Mouse (Mus musculus) bone marrow macrophage, adult 2 months (primary cell): ENCODE results near the gene Ncoa3. TPM values are rescaled to one million over a fixed set of nuclear protein-coding genes. Genes with fewer than 3 reads are reported as not detected.

Source experiments
- H3K27ac ChIP-seq: 2 replicates; pipeline ENCODE4 v1.5.1; 2012; ENCODE audit warnings: low read depth, low read length; ENCODE audit not compliant: insufficient read depth
- H3K4me1 ChIP-seq: 2 replicates; pipeline ENCODE4 v1.6.1; 2012; ENCODE audit warnings: low read length; ENCODE audit not compliant: control insufficient read depth, insufficient read depth
- H3K4me3 ChIP-seq: 2 replicates; pipeline ENCODE4 v1.5.1; 2012; ENCODE audit warnings: mild to moderate bottlenecking, low read length, moderate library complexity; ENCODE audit not compliant: insufficient read depth
- CTCF ChIP-seq: IDR thresholded peaks from 2 replicates; pipeline ENCODE4 v1.5.1; 2012; ENCODE audit warnings: low read depth, mild to moderate bottlenecking, low read length, moderate library complexity
- POLR2A ChIP-seq: IDR thresholded peaks from 2 replicates; pipeline ENCODE4 v1.6.1; 2012; ENCODE audit warnings: mild to moderate bottlenecking, low read depth, low read length, borderline replicate concordance
- polyA plus RNA-seq: library from polyadenylated mRNA; stranded (reverse); fragments of >200 nt; gene quantifications from 2 replicates; pipeline ENCODE4 v1.2.4, GENCODE M21; 2012; ENCODE audit not compliant: missing spikeins, insufficient read depth, insufficient read length

Gene Ncoa3
- polyA plus RNA-seq, 1 experiment, result 119 TPM

DNA sequence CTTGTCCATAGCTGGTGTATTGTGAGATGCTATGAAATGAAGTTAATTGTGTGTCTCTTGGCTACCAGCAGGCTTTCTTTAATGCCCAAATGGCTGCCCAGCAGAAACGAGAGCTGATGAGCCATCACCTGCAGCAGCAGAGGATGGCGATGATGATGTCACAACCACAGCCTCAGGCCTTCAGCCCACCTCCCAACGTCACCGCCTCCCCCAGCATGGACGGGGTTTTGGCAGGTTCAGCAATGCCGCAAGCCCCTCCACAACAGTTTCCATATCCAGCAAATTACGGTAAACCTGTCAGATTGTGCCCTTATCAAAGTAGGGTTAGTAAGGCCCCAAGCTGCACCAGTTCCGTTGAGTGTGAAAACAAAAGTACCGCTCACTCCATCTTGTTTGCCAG is 75.8 kb downstream of the Ncoa3 start:
- H3K4me3 ChIP-seq, result no peak overlapping the region
- no peaks in the 10 kb centered on the region for H3K4me1 ChIP-seq
- no peak overlapping the region for H3K27ac ChIP-seq
- no peak for TF ChIP-seq CTCF
- TF ChIP-seq POLR2A, result no peak

DNA sequence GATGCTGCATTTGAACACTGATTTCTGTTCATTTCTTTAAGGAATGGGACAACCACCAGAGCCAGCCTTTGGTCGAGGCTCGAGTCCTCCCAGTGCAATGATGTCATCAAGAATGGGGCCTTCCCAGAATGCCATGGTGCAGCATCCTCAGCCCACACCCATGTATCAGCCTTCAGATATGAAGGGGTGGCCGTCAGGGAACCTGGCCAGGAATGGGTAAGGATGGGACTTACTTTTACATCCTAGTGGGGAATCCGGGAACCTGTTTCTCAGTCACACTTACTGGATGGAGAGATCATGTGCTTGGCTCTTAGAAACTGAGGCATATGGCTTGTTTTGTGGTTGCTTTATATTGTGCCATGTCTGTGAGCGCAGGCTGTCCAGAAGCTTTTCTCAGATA is 76.7 kb downstream of the Ncoa3 start:
- no peaks in the 10 kb centered on the region for H3K4me1 ChIP-seq
- TF ChIP-seq CTCF (no peak), POLR2A (no peak)
- H3K27ac ChIP-seq, result no peak overlapping the region
- no peak overlapping the region for H3K4me3 ChIP-seq

DNA sequence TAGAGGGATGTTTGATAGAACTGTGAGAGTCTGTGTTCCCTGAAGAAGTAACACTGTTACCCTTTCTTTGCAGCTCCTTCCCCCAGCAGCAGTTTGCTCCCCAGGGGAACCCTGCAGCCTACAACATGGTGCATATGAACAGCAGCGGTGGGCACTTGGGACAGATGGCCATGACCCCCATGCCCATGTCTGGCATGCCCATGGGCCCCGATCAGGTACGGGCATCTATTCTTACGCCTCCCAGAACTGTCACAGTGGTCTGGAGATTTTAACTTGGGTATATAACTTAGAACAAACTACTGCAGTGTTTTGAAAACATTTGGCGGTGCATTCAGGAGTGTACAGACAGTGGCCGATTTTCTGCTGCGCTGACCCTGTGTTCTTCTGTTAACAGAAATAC is 77.3 kb downstream of the Ncoa3 start:
- no peak overlapping the region for H3K27ac ChIP-seq
- TF ChIP-seq POLR2A (no peak), CTCF (no peak)
- H3K4me3 ChIP-seq, result no peak overlapping the region
- H3K4me1 ChIP-seq, result no peaks in the 10 kb centered on the region

- no peak overlapping the region for H3K27ac ChIP-seq
- H3K4me1 ChIP-seq, result no peaks in the 10 kb centered on the region
- no peak for TF ChIP-seq CTCF
- TF ChIP-seq POLR2A, result no peak
- H3K4me3 ChIP-seq, result no peak overlapping the region
These were observed 79.0 kb downstream of the Ncoa3 start for GRCm38 (mm10) chr2:166071481-166071880.

GRCm38 (mm10) chr2:166071889-166072288 is 79.5 kb downstream of the Ncoa3 start:
- H3K4me3 ChIP-seq, result no peak overlapping the region
- H3K27ac ChIP-seq, result no peak overlapping the region
- no peaks in the 10 kb centered on the region for H3K4me1 ChIP-seq
- TF ChIP-seq CTCF (no peak), POLR2A (no peak)

DNA sequence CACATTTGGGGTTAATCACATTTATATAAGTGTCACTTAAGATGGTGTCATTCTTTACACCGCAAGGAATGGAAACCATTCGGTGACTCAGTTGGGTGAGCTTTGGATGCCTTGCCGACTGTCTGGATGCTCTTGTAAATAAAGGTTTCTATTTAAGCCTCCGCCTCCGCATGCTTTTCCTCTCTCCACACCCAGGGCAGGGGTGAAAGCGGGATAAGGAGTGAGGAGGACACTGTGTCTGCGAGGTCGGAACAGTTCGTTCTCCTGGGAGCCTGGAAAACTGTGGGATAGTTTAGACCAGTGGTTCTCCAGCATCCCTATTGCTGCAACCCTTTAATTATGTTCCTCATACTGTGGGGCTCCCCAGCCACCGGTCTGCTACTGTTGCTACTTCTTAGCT is 80.6 kb downstream of the Ncoa3 start:
- H3K27ac ChIP-seq, result no peak overlapping the region
- H3K4me3 ChIP-seq, result no peak overlapping the region
- H3K4me1 ChIP-seq, result no peaks in the 10 kb centered on the region
- TF ChIP-seq POLR2A (no peak), CTCF (no peak)

DNA sequence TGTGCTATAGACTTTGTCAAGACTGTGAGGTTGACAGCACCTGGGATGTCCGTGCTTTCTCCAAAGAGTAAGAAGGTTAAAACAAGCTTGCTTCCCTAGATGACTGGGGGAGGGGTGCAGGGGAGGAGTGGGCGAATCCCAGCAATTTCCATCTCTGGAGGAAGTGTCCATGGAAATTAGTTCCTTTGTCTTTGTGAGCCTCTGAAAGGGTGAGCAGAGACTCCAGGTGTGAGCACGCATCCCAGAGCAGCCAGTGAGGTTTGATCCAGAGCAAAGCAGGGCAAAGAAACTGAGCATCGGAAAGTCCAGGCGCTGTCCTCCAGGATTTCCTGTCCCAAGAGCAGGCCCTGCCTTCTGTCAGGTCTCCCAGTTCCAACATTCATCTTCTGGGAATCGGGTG is 81.9 kb downstream of the Ncoa3 start:
- no peak for TF ChIP-seq POLR2A
- TF ChIP-seq CTCF, result no peak
- H3K27ac ChIP-seq, result no peak overlapping the region
- no peak overlapping the region for H3K4me3 ChIP-seq
- H3K4me1 ChIP-seq, result no peaks in the 10 kb centered on the region

- Histone ChIP-seq H3K4me1 (peaks cover 5% of the 10 kb centered on the region; the same call in 1 of the 2 replicates), H3K27ac (no peak overlapping the region), H3K4me3 (no peak overlapping the region)
- no peak for TF ChIP-seq CTCF
- no peak for TF ChIP-seq POLR2A
These were observed 84.9 kb downstream of the Ncoa3 start for GRCm38 (mm10) chr2:166077371-166077770.

DNA sequence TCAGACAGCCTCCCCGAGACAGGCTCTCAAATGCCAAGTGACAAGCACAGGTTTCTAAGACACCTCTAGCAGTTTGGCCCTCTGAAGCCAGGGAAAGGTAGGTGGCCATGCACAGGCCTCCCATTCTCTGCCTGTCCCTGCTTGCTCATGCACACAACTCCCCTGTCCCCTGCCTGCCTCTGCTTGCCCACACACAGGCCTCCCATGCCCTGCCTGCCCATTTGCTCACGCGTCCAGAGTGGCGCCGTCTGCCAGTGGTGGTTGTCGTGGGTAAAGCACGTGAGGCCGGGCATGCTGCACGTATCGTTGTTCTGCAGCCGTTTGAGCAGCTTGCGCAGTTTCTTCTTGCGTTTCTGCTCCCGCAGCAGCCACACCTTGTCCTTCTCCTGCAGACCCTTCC is 86.8 kb downstream of the Ncoa3 start:
- Histone ChIP-seq H3K4me3 (no peak overlapping the region), H3K27ac (no peak overlapping the region), H3K4me1 (peaks cover 5% of the 10 kb centered on the region; the same call in 1 of the 2 replicates)
- TF ChIP-seq POLR2A, result no peak
- no peak for TF ChIP-seq CTCF

- H3K27ac ChIP-seq, result no peak overlapping the region
- H3K4me1 ChIP-seq, result peaks cover 5% of the 10 kb centered on the region; the same call in 1 of the 2 replicates
- no peak for TF ChIP-seq CTCF
- no peak for TF ChIP-seq POLR2A
- no peak overlapping the region for H3K4me3 ChIP-seq
These were observed 87.8 kb downstream of the Ncoa3 start for GRCm38 (mm10) chr2:166079961-166080885.
